In genomic region chr19:15649368-15649767, GRCm38 (mm10) we compare ENCODE assay signal across 8 mouse cellular contexts.
A peak's percentile ranks its signal among the peaks of the same experiment; 100 is the strongest.
DNase-seq lines count a peak whose midpoint lies in the region; ATAC-seq and TF ChIP-seq lines count a peak whose summit lies in the region.

No protein-coding gene starts in this region.

- DNase-seq in cerebellum, postnatal 10 days: peak; percentile 66 to 75
- peak; percentile 28 to 32 for DNase-seq in left cerebral cortex, adult 2 months (ENCODE audit: extremely low spot score in 1 of 2, low spot score in 2 of 2)
- DNase-seq in left cerebral cortex, postnatal 10 days (ENCODE audit: extremely low spot score in 1 of 2, low spot score in 2 of 2): no peak
- DNase-seq in adrenal gland, adult 2 months: peak; percentile 36
- DNase-seq in forebrain, postnatal 0 days: peak; percentile 35
- DNase-seq in mesoderm, embryonic 11.5 days (ENCODE audit: low read depth, low spot score): peak; percentile 68
- no peak for DNase-seq in urinary bladder, postnatal 36 days (ENCODE audit: low spot score in 2 of 2)

- H3K9ac ChIP-seq in forebrain, postnatal 0 days: no peak overlapping the region

- H3K4me2 ChIP-seq in forebrain, postnatal 0 days (ENCODE audit: low read depth): no peak overlapping the region

- peaks cover 14% of the 10 kb centered on the region; the same call in 1 of the 2 replicates for H3K27me3 ChIP-seq in forebrain, postnatal 0 days (ENCODE audit: insufficient read depth, low read length)

- no peaks in the 10 kb centered on the region for H3K36me3 ChIP-seq in forebrain, postnatal 0 days (ENCODE audit: insufficient read depth)

- H3K9me3 ChIP-seq in forebrain, postnatal 0 days (ENCODE audit: low read length): no peaks in the 10 kb centered on the region

- H3K4me3 ChIP-seq in left cerebral cortex, adult 2 months: no peak overlapping the region
- H3K4me3 ChIP-seq in forebrain, postnatal 0 days (ENCODE audit: low read depth, low read length): no peak overlapping the region

- no peak; the same call in 1 of the 2 replicates for ATAC-seq in cerebellum, adult (ENCODE audit: insufficient number of reproducible peaks, low FRiP score, low TSS enrichment)
- ATAC-seq in forebrain, postnatal 0 days: peak; percentile 40; the same call in 1 of the 2 replicates

- no peak overlapping the region for H3K27ac ChIP-seq in left cerebral cortex, adult 2 months
- no peak overlapping the region for H3K27ac ChIP-seq in forebrain, postnatal 0 days (ENCODE audit: low read depth, low read length)

- intact Hi-C loops in left cerebral cortex, adult 2 months (cut with DNase I): loop anchor here (5.0 kb wide), 1 partner anchor 153 kb away; no protein-coding TSS in a partner anchor
- intact Hi-C loops in left cerebral cortex, postnatal 10 days (cut with DNase I): no loop called here

- TF ChIP-seq CTCF in left cerebral cortex, adult 2 months (IDR thresholded peaks at IDR 0.05): peak; percentile 77
- TF ChIP-seq CTCF in forebrain, postnatal 0 days (IDR thresholded peaks at IDR 0.05; ENCODE audit: low read depth): peak; percentile 76

- WGBS in forebrain, postnatal 0 days: 18% methylated on average over 4 of the region's 4 CpGs

- H3K4me1 ChIP-seq in forebrain, postnatal 0 days (ENCODE audit: insufficient read depth): no peaks in the 10 kb centered on the region

Comparison
In these comparisons a context has a peak if more than half of its experiments do, and no peak if none do; other contexts are left out.
1. DNase-seq: peak in cerebellum, postnatal 10 days (2 of 2), left cerebral cortex, adult 2 months (2 of 2), adrenal gland, adult 2 months (single experiment), forebrain, postnatal 0 days (single experiment) and mesoderm, embryonic 11.5 days (single experiment); none in left cerebral cortex, postnatal 10 days (0 of 2) and urinary bladder, postnatal 36 days (0 of 2).